ENCODE assay signal across 8 mouse cellular contexts in genomic region chr19:8989066-8989566, GRCm38 (mm10). TPM values are rescaled to one million over a fixed set of nuclear protein-coding genes. Genes with fewer than 3 reads are reported as not detected.
A peak's percentile ranks its signal among the peaks of the same experiment; 100 is the strongest.
DNase-seq lines count a peak whose midpoint lies in the region; ATAC-seq and TF ChIP-seq lines count a peak whose summit lies in the region.

Gene Ahnak (plus strand): TSS chr19:8989284.

- DNase-seq in A20 (ENCODE audit: low read depth, low spot score) (peak; percentile 19), R1 (ENCODE audit: low read depth, low spot score) (peak; percentile 78)
- DNase-seq in heart, postnatal 0 days (ENCODE audit: low spot score) = peak; percentile 78
- DNase-seq in kidney, postnatal 36 days = peak; percentile 75 to 87
- peak; percentile 67 for DNase-seq in ovary, postnatal 14 days (ENCODE audit: low spot score)
- DNase-seq in frontal cortex, postnatal 14 days (ENCODE audit: low spot score in 2 of 2) = no peak

- TF ChIP-seq EP300 in heart, postnatal 0 days (IDR thresholded peaks at IDR 0.05; ENCODE audit: low read depth) = peak; percentile 15; the same call in 1 of the 2 replicates

- H3K27me3 ChIP-seq in heart, postnatal 0 days (ENCODE audit: control insufficient read depth, insufficient read depth, low read length) = no peaks in the 10 kb centered on the region
- H3K27me3 ChIP-seq in lung, embryonic 15.5 days = no peaks in the 10 kb centered on the region

- peak within 1 kb of the TSS; percentile 71 for H3K4me2 ChIP-seq in heart, postnatal 0 days (ENCODE audit: low read depth, low read length)
- H3K4me2 ChIP-seq in lung, embryonic 15.5 days = peak within 1 kb of the TSS; percentile 70

- peak within 1 kb of the TSS; percentile 97 for H3K27ac ChIP-seq in heart, postnatal 0 days (ENCODE audit: low read depth)
- peak within 1 kb of the TSS; percentile 94 for H3K27ac ChIP-seq in lung, embryonic 15.5 days

- no peak for ATAC-seq in erythroblast, adult 5-6 weeks (replicated peaks; ENCODE audit: low FRiP score, poor library complexity, severe bottlenecking)
- peak; percentile 68 for ATAC-seq in heart, postnatal 0 days (ENCODE audit: insufficient read depth, low read depth)
- peak; percentile 69; the same call in 1 of the 2 replicates for ATAC-seq in lung, embryonic 15.5 days (ENCODE audit: borderline replicate concordance, extremely low read depth, low FRiP score, low TSS enrichment)

- TF ChIP-seq CTCF in heart, postnatal 0 days (IDR thresholded peaks at IDR 0.05; ENCODE audit: low read depth) = no peak

- H3K36me3 ChIP-seq in heart, postnatal 0 days (replicated peaks; ENCODE audit: control insufficient read depth, insufficient read depth, low read length) = no peaks in the 10 kb centered on the region
- H3K36me3 ChIP-seq in lung, embryonic 15.5 days = no peaks in the 10 kb centered on the region

- under 1% methylated on average over 38 of the region's 42 CpGs for WGBS in heart, postnatal 0 days
- WGBS in lung, embryonic 15.5 days = under 1% methylated on average over 40 of the region's 42 CpGs

- H3K9me3 ChIP-seq in heart, postnatal 0 days (replicated peaks; ENCODE audit: control insufficient read depth, low read length) = no peaks in the 10 kb centered on the region
- no peaks in the 10 kb centered on the region for H3K9me3 ChIP-seq in lung, embryonic 15.5 days

- peak within 1 kb of the TSS; percentile 85 for H3K9ac ChIP-seq in heart, postnatal 0 days (replicated peaks; ENCODE audit: low read depth, low read length)
- peak within 1 kb of the TSS; percentile 71 for H3K9ac ChIP-seq in lung, embryonic 15.5 days

- peaks cover 69% of the 10 kb centered on the region for H3K4me1 ChIP-seq in heart, postnatal 0 days (ENCODE audit: control insufficient read depth, insufficient read depth)
- H3K4me1 ChIP-seq in lung, embryonic 15.5 days = peaks cover 62% of the 10 kb centered on the region

- peak within 1 kb of the TSS; percentile 75 for H3K4me3 ChIP-seq in heart, postnatal 0 days (ENCODE audit: low read depth, low read length)
- H3K4me3 ChIP-seq in lung, embryonic 15.5 days = peak within 1 kb of the TSS; percentile 60

RNA-seq across cellular contexts. Expression of gene Ahnak, which starts in this region (rescaled TPM):
- 19.0 and 20.0 TPM in 2 replicates for total RNA-seq in erythroblast, adult 5-6 weeks (2015; ENCODE audit: low replicate concordance)
- 24.3 and 30.2 TPM in 2 replicates for total RNA-seq in erythroblast, adult 5-6 weeks (2017; ENCODE audit: low replicate concordance)
- 122 and 135 TPM in 2 replicates for total RNA-seq in heart, postnatal 0 days (2014; rRNA removed; ENCODE audit: low replicate concordance)
- polyA plus RNA-seq in heart, postnatal 0 days (2015; fragmentation: Nextera tagmentation; extraction: Ambion mirVana) = 56.8 and 59.1 TPM in 2 replicates
- 24.7 and 25.6 TPM in 2 replicates for polyA plus RNA-seq in lung, embryonic 15.5 days (2015; fragmentation: Nextera tagmentation; extraction: Ambion mirVana)

Comparison
In these comparisons a context has a peak if more than half of its experiments do, and no peak if none do; other contexts are left out.
1. DNase-seq: peak in A20 (single experiment), R1 (single experiment), heart, postnatal 0 days (single experiment), kidney, postnatal 36 days (2 of 2) and ovary, postnatal 14 days (single experiment); none in frontal cortex, postnatal 14 days (0 of 2).